Mouse (Mus musculus): ENCODE measurements at regions not wholly inside any gene's neighbourhood (a gene's known extent, or its start where the extent isn't known, plus 50 kb on each side); places are given as distances from the start of the nearest gene placed in this dataset.

GRCm38 (mm10) chr2:9592531-9592930 lies 288.5 kb upstream of the 4930412O13Rik start:
- TF ChIP-seq POLR2A (IDR thresholded peaks at IDR 0.05; ENCODE audit: extremely low read depth, insufficient read depth, low read length): no peak
- TF ChIP-seq CTCF (IDR thresholded peaks at IDR 0.05; ENCODE audit: low read depth, low read length): no peak
